Mouse (Mus musculus) limb, embryonic 14.5 days (tissue): ENCODE data around the gene Ube2a. TPM values are rescaled to one million over a fixed set of nuclear protein-coding genes. Genes with fewer than 3 reads are reported as not detected.

Experiments used
- ATAC-seq: fragments of 200-750 bp; cut with Nextera tagmentation; 2 replicates; pipeline ENCODE4 v1.8.0; 2017; ENCODE audit warnings: low read depth, moderate number of reproducible peaks, moderate TSS enrichment; ENCODE audit not compliant: low FRiP score
- DNase-seq: peaks from one replicate; pipeline ENCODE4 v3.0.0-alpha.2; 2015; ENCODE audit warnings: low spot score
- H3K27ac ChIP-seq: fragments of 300-500 bp; sonication (generic); replicated peaks from 2 replicates; pipeline ENCODE4 v1.5.1; 2014; ENCODE audit warnings: low read depth, mild to moderate bottlenecking, low read length, moderate library complexity, mixed read lengths
- H3K27me3 ChIP-seq: fragments of 300-500 bp; sonication (generic); 2 replicates; pipeline ENCODE4 v1.6.1; 2014; ENCODE audit warnings: low read length, mixed read lengths; ENCODE audit not compliant: control insufficient read depth, insufficient read depth
- H3K36me3 ChIP-seq: fragments of 300-500 bp; sonication (generic); 2 replicates; pipeline ENCODE4 v1.6.1; 2014; ENCODE audit warnings: mild to moderate bottlenecking, low read length, moderate library complexity, mixed read lengths; ENCODE audit not compliant: control insufficient read depth, insufficient read depth
- H3K4me1 ChIP-seq: fragments of 300-500 bp; sonication (generic); 2 replicates; pipeline ENCODE4 v1.6.1; 2014; ENCODE audit warnings: antibody characterized with exemption, low read length, mixed read lengths; ENCODE audit not compliant: control insufficient read depth, insufficient read depth
- H3K4me2 ChIP-seq: fragments of 300-500 bp; sonication (generic); replicated peaks from 2 replicates; pipeline ENCODE4 v1.6.1; 2014; ENCODE audit warnings: low read depth, mild to moderate bottlenecking, low read length, moderate library complexity; ENCODE audit not compliant: severe bottlenecking
- H3K4me3 ChIP-seq: fragments of 300-500 bp; sonication (generic); replicated peaks from 2 replicates; pipeline ENCODE4 v1.5.1; 2014; ENCODE audit warnings: low read length
- H3K9ac ChIP-seq: fragments of 300-500 bp; sonication (generic); 2 replicates; pipeline ENCODE4 v1.6.1; 2014; ENCODE audit warnings: mild to moderate bottlenecking, low read depth, low read length, moderate library complexity; ENCODE audit not compliant: severe bottlenecking
- H3K9me3 ChIP-seq: fragments of 300-500 bp; sonication (generic); 2 replicates; pipeline ENCODE4 v1.6.1; 2016; ENCODE audit warnings: low read length; ENCODE audit not compliant: control insufficient read depth
- POLR2A ChIP-seq: fragments of 200-500 bp; IDR thresholded peaks from 2 replicates; pipeline ENCODE4 v1.8.0; 2012; ENCODE audit warnings: inconsistent platforms, mild to moderate bottlenecking, moderate library complexity, borderline replicate concordance; ENCODE audit not compliant: insufficient read depth, insufficient read length; ENCODE audit errors: extremely low read depth
- WGBS: fragments of 180-500 bp; shearing (Covaris S2); extraction: QIAGEN DNeasy Blood & Tissue Kit; methylation state at CpG from one replicate; pipeline ENCODE4 v1.1.7; 2014; 5-methylcytosine and 5-hydroxymethylcytosine counted together
- polyA plus RNA-seq, 2 experiments: library from polyadenylated mRNA; depleted of rRNA in 1 of 2; stranded (reverse) in 1 of 2; unstranded in 1 of 2; fragments of >200 nt; fragmentation: Nextera tagmentation in 1 of 2; extraction: Ambion mirVana in 1 of 2; gene quantifications; 2 replicates each; pipeline versions ENCODE4 v1.2.1 to v1.2.3; 2012 to 2014

Ube2a gene
- polyA plus RNA-seq, 2 experiments: 44.2 to 133 TPM

DNA sequence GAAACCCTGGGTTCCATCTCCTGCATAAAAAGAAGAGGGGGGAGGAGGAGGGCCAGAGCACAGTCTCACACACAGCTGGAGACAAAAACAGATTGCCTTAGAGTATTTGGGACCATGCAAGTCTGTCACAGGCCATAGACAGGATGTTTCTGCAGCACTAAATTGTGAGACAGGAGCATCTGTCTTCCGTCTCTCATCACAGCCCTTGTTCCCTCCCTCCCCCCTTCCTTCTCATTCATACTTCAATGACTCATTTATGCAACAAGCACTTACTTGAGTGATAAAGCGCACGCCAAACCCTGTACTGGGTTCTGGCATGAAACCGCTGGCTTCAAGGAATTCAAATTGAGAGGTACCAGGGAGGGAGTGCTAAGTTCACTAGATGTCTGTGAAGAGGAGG lies 42.1 kb upstream of the Ube2a start:
- Histone ChIP-seq H3K9ac (no peak overlapping the region), H3K4me3 (no peak overlapping the region), H3K36me3 (no peaks in the 10 kb centered on the region), H3K4me1 (no peaks in the 10 kb centered on the region), H3K27ac (no peak overlapping the region), H3K4me2 (no peak overlapping the region), H3K9me3 (no peaks in the 10 kb centered on the region), H3K27me3 (no peaks in the 10 kb centered on the region)
- no peak for DNase-seq
- 88% methylated on average over 4 of the region's 4 CpGs for WGBS
- TF ChIP-seq POLR2A: no peak
- no peak for ATAC-seq

DNA sequence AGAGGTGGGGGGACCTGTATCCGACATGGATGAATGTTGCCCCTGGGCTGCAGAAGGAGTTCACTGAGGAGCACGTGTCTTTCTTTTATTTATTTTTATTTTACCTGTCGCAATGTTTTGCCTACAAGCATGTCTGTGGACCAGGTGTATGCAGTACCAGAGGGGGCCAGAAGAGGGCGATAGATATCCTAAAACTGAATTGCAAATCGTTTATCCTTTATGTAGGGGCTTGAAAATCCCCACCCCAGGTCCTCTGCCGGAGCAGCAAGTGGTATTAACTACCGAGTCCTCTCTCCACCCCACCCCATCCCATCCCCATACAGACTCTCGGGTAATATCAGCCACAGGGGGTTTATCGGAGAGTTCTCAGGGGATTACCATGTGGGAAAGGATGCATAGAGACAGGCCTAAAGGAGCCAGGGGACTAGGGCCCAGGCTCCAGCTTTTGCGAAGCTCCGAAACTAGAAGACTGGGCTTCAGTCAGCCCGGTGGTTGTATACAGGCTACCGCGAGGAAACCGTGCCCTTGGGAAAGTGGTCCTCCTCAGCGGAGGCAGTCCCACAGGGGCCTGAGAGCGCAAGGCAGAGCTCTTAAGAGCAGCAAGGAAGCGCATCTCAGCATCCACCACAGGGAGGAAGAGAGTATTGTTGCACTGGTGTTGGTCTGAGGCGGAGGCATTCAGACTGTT lies 40.2 kb upstream of the Ube2a start:
- 31% methylated on average over 19 of the region's 19 CpGs for WGBS
- H3K27me3 ChIP-seq: no peaks in the 10 kb centered on the region
- no peak for TF ChIP-seq POLR2A
- H3K9ac ChIP-seq: peak overlapping the region; percentile 36; the same call in 1 of the 2 replicates
- peak overlapping the region; percentile 24 for H3K4me3 ChIP-seq
- ATAC-seq (peak; percentile 63; the same call in 1 of the 2 replicates), DNase-seq (peak; percentile 34)
- no peaks in the 10 kb centered on the region for H3K36me3 ChIP-seq
- peak overlapping the region; percentile 38 for H3K4me2 ChIP-seq
- no peaks in the 10 kb centered on the region for H3K4me1 ChIP-seq
- H3K27ac ChIP-seq: no peak overlapping the region
- no peaks in the 10 kb centered on the region for H3K9me3 ChIP-seq

DNA sequence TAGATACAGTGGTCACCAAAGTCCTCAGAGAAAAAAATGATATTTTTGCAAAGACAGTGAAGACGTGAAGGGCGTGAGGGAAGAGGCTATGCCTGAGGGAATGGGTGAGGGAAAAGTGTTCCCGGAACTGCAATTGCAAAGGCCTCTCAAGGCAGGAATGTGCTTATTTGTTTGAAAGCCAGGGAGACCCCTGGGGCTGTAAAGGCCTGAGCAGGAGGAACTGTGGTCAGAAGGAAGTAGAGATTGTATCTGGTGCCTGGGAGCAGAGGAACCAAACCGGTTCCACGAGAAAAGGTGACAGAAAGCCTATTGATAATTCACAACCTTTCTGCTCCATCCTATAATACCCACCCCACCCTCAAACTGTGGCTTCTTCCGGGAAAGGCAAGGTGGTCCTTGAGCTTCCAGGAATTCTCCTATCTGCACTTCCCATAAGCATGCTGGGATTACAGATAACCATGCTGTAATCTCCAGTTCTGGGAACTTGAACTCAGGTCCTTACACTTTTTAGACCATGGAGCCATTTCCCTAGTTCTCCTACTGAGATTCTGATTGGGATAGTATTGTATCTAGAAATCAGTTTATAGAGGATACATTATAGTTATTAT lies 36.5 kb upstream of the Ube2a start:
- no peak overlapping the region for H3K9ac ChIP-seq
- H3K9me3 ChIP-seq: no peaks in the 10 kb centered on the region
- H3K4me1 ChIP-seq: no peaks in the 10 kb centered on the region
- H3K4me3 ChIP-seq: no peak overlapping the region
- ATAC-seq (no peak), DNase-seq (no peak)
- no peak overlapping the region for H3K27ac ChIP-seq
- no peak for TF ChIP-seq POLR2A
- H3K27me3 ChIP-seq: no peaks in the 10 kb centered on the region
- no peak overlapping the region for H3K4me2 ChIP-seq
- WGBS: 65% methylated on average over 6 of the region's 6 CpGs
- H3K36me3 ChIP-seq: no peaks in the 10 kb centered on the region

DNA sequence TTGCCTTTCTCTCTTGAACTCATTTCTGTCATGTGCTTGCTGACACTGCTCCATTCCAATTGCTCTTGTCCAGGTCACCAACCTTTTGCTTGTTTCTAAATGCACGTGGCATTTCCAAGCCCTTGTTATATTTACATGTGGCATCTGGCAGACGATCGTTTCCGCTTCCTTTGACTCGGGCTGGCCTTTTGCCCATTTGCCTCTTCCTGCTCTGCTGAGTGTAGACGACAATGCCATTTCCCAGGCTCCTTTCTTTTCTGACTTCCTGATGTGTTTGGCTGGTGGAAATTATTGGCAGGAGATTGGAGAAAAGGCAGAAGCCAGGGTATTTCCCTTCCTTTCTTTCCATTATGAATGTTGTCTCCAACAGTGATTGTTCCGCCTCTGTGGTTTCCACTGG lies 34.3 kb upstream of the Ube2a start:
- ATAC-seq (no peak), DNase-seq (no peak)
- H3K27me3 ChIP-seq: no peaks in the 10 kb centered on the region
- no peak overlapping the region for H3K4me3 ChIP-seq
- no peak overlapping the region for H3K9ac ChIP-seq
- 80% methylated on average over 7 of the region's 7 CpGs for WGBS
- no peak for TF ChIP-seq POLR2A
- H3K36me3 ChIP-seq: no peaks in the 10 kb centered on the region
- no peak overlapping the region for H3K4me2 ChIP-seq
- H3K9me3 ChIP-seq: no peaks in the 10 kb centered on the region
- no peaks in the 10 kb centered on the region for H3K4me1 ChIP-seq
- no peak overlapping the region for H3K27ac ChIP-seq

DNA sequence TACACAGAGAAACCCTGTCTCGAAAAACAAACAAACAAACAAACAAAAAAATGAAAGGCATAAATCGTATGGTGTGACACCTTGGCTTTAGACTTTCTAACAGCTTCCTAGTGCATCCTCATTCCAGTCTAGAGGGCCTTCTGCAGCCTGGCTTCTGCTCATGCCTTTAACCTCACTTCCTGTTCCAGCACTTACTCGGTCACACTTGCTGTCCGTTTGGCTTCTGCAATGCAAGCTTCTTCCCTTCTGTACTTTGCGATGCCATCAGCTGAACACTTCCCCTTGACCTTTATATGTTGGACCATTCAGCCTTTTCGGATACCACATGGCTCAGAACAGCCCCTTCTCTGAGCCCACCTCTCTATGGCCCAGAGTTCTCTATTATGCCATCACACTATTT lies 32.0 kb upstream of the Ube2a start:
- Histone ChIP-seq H3K9ac (no peak overlapping the region), H3K36me3 (no peaks in the 10 kb centered on the region), H3K4me2 (no peak overlapping the region), H3K4me3 (no peak overlapping the region), H3K9me3 (no peaks in the 10 kb centered on the region), H3K27ac (no peak overlapping the region), H3K4me1 (no peaks in the 10 kb centered on the region), H3K27me3 (no peaks in the 10 kb centered on the region)
- no peak for TF ChIP-seq POLR2A
- WGBS: 87% methylated on average over 6 of the region's 6 CpGs
- DNase-seq (no peak), ATAC-seq (no peak)
